Mouse (Mus musculus) erythroid progenitor cell, adult 5-6 weeks (primary cell): ENCODE results near the gene Tshz2. TPM values are rescaled to one million over a fixed set of nuclear protein-coding genes. Genes with fewer than 3 reads are reported as not detected.

Experiments used
- ATAC-seq: replicated peaks from 2 replicates; pipeline ENCODE4 v1.8.0; 2016; ENCODE audit warnings: moderate number of reproducible peaks, mild to moderate bottlenecking, moderate TSS enrichment, inconsistent platforms; ENCODE audit not compliant: poor library complexity, low FRiP score, severe bottlenecking
- total RNA-seq, 2 experiments: library from RNA; stranded (forward) in 1 of 2; stranded (reverse) in 1 of 2; fragments of 150-400 nt in 1 of 2; fragments of 186-747, 209-891 nt in 1 of 2; gene quantifications; 2 replicates each; pipeline versions ENCODE4 v1.2.3 to v1.2.4; 2015 to 2017; ENCODE audit warnings: low replicate concordance in 2 of 2

The Tshz2 gene
- total RNA-seq, 2 experiments from 2014 or later = not detected

DNA sequence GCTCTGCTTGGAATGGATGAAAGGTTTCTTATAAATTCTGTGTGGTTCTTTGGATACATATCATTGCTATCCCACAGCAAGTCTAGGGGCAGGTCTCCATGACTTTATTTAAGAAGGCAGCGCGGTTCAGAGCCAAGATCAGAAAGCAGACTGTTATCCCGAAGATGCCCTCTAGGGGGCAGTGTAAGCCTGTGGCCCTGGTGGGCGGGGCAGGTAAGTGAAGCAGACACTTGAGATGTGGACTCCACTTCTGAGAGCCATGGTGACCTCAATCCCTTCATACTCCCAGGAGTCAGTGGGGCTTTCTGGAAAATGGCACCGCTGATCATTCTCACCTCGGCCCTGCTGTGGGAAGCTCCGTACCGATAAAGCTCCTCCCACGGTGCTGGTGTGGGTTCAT lies 422.6 kb downstream of the Tshz2 start:
- 0 out of 2 replicates have a peak, but pooled peaks have one; percentile 30 for ATAC-seq

DNA sequence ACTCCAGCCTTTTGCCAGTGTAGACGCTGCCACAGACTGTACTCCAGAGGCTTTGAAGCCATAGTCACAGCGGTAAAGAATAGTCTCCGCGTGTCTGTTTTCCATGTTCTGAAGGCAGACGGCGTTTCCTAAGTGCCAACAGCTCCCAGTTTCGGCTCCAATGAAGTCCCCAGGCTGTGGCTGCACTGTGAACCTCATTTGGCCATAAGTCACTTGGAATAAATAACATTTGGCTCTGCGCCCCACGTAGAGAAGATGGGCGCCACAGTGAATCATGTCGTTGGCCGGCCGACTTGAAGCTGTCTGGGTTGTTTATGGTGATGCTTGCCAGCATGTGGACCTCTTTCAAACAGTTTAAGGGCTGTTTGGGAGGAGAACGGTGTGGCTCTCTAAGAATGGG lies 426.0 kb downstream of the Tshz2 start:
- ATAC-seq = no peak

DNA sequence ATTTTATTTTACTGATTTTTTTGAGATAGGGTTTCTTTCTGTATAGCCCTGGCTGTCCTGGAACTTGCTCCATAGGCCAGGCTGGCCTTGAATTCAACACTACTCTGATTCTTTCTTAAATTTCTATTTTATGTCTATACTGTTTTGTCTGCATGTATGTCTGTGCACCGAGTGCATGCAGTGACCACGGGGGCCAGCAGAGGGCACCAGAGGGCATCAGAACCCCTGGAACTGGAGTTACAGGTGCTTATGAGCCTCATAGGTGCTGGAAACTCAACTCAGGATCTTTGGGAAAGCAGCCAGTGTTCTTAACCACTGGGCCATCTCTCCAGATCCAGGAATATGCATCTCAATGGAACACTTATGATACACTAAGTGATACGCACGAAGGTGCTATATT lies 427.3 kb downstream of the Tshz2 start:
- ATAC-seq = 0 out of 2 replicates have a peak, but pooled peaks have one; percentile 57

DNA sequence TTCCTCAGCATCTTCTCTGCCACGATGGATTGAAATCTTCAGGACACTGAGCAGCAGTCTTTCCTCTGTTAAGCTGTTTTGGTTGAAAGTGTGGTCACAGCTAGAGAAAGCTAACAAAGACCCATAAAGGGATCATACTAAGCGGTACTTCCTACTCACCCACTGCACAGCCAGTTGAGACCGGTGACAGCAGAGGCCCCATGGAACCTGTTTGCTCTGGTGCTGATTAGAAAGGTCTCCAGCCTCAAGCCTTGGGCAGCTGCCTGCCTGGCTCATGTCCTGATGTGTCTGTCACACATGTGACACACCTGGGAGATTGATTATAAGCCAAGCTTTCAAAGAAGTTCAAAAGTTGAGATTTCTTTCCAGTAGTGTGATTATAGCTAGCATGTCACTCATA lies 429.6 kb downstream of the Tshz2 start:
- ATAC-seq = no peak

DNA sequence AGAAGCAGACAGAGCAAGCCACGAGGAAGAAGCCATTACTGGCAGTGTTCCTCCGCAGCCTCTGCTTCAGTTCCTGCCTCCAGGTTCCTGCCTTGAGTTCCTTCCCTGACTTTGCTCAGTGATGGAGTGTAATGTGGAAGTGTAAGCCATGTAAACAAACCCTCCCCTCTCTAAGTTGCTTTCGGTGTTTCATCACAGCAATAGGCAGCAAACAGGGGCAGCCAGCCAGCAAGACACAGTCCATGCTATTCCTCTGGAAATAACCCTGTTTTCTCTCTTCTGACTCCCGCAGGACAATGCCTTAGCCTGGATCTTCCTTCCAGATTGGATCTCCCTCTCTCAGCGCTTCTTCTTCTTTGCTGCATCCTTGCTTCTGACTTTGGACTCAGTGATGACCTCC lies 437.2 kb downstream of the Tshz2 start:
- ATAC-seq = no peak

- ATAC-seq = no peak
These were observed 437.9 kb downstream of the Tshz2 start for GRCm38 (mm10) chr2:170070641-170071241.

GRCm38 (mm10) chr2:170076941-170077490 lies 444.2 kb downstream of the Tshz2 start:
- ATAC-seq = no peak

DNA sequence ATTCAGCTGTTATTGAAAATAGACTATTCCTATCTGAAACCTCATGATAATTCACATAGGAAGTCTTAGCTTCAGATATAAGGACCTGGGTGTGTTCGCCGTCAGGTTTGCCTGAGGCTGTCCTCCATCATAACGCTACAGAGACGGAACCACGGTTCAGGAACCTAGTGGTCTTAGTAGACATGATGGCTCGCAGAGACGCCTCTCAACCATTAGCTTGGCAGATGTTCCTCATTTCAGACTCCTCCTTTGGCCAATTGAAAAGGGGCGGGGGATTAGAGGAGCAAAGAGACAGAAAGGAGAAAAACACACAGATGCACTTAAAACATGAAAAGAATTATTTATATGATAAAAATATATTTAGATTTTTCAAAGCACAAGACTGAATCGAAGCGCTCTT lies 445.2 kb downstream of the Tshz2 start:
- no peak for ATAC-seq

DNA sequence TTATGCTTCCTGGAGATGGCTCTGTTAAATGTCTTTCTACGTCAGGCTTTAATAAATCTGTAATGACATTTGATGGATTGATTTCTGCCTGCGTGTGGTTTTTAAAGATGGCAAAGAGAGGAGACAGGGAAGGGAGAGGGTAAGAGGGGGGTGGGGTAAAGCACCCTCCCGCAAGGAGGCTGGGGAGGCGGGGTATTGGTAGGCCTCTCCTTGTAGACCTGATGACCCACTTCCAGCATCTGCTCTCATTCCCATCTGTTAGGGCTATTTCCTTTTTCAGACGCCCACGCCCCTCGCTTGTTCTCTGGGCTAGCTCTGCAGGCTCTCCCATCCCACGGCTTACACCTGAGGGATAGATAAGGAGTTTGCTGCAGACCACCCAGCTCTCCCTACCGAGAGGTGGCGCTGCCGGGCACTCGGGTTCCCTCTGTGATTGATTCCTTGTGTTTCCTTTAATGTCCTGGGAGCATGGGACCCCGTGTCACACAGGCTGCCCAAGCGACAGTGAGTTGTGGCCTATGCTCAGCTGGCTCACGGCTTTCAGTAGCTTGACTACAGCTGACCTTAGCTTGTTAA lies 445.7 kb downstream of the Tshz2 start:
- no peak for ATAC-seq

DNA sequence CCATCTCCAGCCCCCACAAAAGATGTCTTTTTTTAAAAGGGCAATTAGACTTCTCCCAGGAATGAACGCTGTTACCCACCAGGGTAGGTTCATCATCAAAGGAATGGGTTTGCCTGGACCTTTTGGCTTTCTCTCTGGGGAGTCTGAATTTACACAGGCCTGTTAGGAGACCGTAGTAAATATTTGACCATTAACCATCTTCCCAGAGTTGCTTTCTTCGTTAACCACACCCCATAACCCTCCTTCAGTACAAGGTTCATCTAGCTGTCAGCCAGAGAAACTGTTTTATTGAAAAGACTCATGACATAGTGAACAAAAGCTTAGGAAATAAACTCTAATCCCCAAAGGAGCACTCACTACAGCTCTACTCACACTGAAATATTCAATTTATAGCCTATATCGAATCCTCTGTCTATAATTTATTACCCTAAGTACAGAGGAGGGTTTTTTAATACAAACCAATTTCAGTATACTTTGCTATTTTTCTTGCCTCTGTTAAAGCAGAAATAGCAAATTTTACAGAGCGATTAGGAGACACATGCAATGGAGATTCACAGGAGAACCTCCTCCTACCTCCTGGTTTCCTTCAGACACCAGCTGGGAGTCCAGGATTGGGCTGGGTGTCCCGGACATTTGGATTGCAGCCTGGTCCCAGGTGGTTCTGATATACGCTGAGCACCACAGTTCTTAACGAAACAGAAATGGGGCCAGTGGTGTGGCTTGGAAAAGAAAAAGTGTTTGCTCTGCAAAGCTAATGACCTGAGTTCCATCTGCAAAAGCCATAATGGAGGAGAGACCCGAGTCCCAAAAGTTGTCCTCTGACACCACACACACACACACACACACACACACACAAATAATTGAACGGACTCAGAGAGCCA lies 459.0 kb downstream of the Tshz2 start:
- ATAC-seq = no peak

GRCm38 (mm10) chr2:170094220-170094619 lies 461.4 kb downstream of the Tshz2 start:
- no peak for ATAC-seq

DNA sequence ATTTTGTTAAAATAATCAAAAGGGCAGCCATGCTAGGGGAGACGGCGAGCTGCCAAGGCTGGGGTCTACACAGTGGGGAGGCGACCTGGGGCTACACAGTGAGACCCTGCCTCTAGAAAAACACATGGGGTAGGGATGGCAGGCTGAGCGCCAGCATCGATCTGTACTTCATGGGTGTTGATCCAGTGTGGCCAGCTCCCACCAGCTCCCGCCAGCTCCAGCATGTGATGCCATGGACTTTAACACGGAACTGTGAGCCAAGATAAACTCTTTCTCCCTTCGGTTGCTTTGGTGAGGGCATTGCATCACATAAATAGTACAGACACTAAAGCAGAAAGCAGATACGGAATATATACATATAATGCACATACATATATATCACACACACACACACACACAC lies 462.1 kb downstream of the Tshz2 start:
- no peak for ATAC-seq

DNA sequence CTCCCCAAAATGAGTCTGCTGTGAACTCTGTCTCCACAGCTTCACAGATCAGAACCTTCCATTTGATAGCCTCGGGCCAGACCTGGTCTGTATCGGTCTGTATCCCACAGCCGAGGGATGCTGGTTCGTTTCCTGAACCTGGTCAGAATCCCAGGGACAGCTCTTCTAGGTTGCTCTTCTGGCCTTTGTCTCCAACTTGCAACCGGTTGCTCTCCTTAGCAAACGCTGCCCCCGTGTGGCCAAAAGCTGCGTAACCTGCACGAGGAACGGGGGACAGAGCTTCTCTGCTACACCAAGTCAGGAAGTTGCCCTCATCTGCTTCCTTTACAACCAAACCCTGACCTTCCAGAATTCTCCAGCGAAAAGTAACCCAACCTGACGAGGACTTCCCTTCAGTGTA lies 468.3 kb downstream of the Tshz2 start:
- peak; percentile 79 for ATAC-seq

GRCm38 (mm10) chr2:170101932-170102331 lies 469.1 kb downstream of the Tshz2 start:
- ATAC-seq = no peak

DNA sequence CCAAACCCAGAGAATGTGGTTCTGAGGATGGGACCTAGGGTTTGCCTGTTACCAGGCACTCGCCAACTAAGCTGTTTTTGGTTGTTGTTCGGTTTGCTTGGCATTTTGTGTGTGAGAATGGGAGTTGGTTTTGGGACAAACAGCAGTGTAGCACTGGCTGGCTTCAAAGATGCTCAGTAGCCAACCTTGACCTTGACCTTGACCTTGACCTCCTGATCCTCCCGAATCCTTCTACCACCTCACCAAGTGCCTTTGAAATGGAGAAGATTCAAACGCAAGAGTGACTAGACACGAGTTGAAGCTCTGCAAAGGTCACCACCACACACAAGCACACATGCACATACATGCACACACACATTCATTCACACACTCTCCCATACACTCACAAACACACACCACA lies 470.5 kb downstream of the Tshz2 start:
- ATAC-seq = no peak

DNA sequence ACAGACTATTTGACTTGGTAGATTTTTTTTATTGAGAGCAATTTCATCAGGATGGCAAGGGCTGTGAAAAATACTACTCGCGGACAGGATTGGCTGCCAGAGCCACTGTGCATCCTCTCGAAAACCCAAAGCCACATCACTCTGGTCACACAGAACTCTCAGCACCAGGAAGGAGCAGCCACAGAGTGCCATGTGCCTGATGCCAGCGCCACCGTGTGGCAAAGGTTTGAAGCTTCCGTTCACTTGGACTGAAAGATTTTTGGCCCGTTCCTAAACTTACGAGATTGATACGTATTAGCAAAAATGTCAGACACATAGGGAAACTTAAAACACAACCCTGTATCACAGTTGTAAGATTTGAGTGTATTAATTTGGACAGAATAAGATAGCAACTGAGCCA lies 471.0 kb downstream of the Tshz2 start:
- ATAC-seq = no peak

DNA sequence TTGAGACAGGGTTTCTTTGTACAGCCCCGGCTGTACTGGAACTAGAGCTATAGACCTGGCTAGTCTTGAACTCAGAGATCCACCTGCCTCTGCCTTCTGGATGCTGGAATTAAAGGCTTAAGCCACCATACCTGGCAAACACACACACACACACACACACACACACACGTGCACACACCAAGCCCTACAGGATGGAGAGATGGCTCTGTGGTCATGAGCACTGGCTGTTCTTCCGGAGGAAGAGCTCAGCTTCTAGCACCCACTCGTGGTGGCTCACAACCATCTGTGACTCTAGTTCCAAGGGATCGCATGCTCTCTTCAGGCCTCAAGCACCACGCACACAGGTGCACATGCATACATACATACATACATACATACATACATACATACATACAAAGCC lies 471.6 kb downstream of the Tshz2 start:
- ATAC-seq = no peak

- ATAC-seq = no peak
These were observed 473.2 kb downstream of the Tshz2 start for GRCm38 (mm10) chr2:170106000-170106399.

DNA sequence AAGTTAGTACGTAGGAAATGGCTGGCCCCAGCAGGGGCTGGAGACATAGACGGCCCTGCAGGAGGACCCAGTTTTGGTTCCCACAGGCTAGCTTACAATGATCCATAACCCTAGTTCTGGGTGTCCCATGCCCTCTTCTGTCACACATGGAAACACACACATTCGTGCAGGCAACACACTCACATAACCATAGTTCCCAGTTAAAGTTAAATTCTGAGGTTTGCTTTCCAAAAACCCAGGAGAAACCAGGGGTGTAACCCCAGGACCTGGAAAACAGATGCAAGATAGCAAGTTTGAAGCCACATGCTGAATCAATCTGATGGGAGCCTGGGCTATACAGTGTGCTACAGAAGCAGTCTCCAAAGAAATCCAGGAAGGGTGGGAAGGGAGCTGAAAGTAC lies 475.0 kb downstream of the Tshz2 start:
- ATAC-seq = no peak

- no peak for ATAC-seq
These were observed 476.7 kb downstream of the Tshz2 start for GRCm38 (mm10) chr2:170109528-170109927.

DNA sequence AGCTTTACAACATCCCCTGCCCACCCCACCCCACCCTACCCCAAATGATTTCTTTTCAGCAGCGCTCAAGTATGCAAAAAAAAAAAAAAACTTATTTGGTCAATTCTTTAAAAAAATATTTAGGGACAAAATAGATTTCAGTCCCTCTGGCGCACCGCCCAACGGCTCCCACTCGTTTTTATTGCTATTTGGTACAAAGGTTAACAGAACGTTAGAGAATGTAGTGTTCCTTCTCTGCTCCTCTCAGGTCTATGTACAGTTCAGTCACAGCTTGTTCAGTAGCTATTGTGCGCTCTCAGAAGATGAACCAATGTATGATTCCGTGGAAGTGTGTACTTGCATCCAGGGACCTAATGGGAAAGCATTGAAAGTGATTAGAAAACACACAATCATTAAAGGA lies 477.5 kb downstream of the Tshz2 start:
- no peak for ATAC-seq
